Mouse (Mus musculus): ENCODE measurements around the gene Skp2.

Skp2 gene

GRCm38 (mm10) chr15:9111648-9112047 is 43.6 kb downstream of the Skp2 start:
- DNase-seq = no peak

- DNase-seq = no peak
Measured at GRCm38 (mm10) chr15:9110526-9111347, 44.5 kb downstream of the Skp2 start.

GRCm38 (mm10) chr15:9106303-9107074 is 48.7 kb downstream of the Skp2 start:
- DNase-seq = no peak

- no peak for DNase-seq
Measured at GRCm38 (mm10) chr15:9100446-9101077, 54.7 kb downstream of the Skp2 start.

- no peak for DNase-seq
Measured at GRCm38 (mm10) chr15:9096865-9097264, 58.4 kb downstream of the Skp2 start.

GRCm38 (mm10) chr15:9094366-9094750 is 60.9 kb downstream of the Skp2 start:
- no peak for DNase-seq

GRCm38 (mm10) chr15:9093598-9094365 is 61.4 kb downstream of the Skp2 start:
- DNase-seq = no peak

GRCm38 (mm10) chr15:9090662-9091061 is 64.6 kb downstream of the Skp2 start:
- DNase-seq = no peak

GRCm38 (mm10) chr15:9089136-9089720 is 66.0 kb downstream of the Skp2 start:
- DNase-seq = no peak

- no peak for DNase-seq
Measured at GRCm38 (mm10) chr15:9088683-9089072, 66.5 kb downstream of the Skp2 start.

- DNase-seq = no peak
Measured at GRCm38 (mm10) chr15:9087895-9088682, 67.1 kb downstream of the Skp2 start.

GRCm38 (mm10) chr15:9087421-9087820 is 67.8 kb downstream of the Skp2 start:
- DNase-seq = no peak

GRCm38 (mm10) chr15:9086813-9087212 is 68.4 kb downstream of the Skp2 start:
- DNase-seq = no peak

GRCm38 (mm10) chr15:9082753-9083152 is 72.5 kb downstream of the Skp2 start:
- DNase-seq = no peak

GRCm38 (mm10) chr15:9081294-9081693 is 73.9 kb downstream of the Skp2 start:
- DNase-seq = no peak

- DNase-seq = no peak
Measured at GRCm38 (mm10) chr15:9080206-9080605, 75.0 kb downstream of the Skp2 start.

GRCm38 (mm10) chr15:9079626-9080025 is 75.6 kb downstream of the Skp2 start:
- DNase-seq = no peak

- DNase-seq = no peak
Measured at GRCm38 (mm10) chr15:9078481-9079300, 76.5 kb downstream of the Skp2 start.

- DNase-seq = no peak
Measured at GRCm38 (mm10) chr15:9075608-9076200, 79.5 kb downstream of the Skp2 start.

GRCm38 (mm10) chr15:9074671-9075070 is 80.6 kb downstream of the Skp2 start:
- no peak for DNase-seq
